Mouse (Mus musculus) liver, postnatal 0 days (tissue): ENCODE measurements around the gene Exoc2.

Source experiments
- CTCF ChIP-seq: sonication (generic); IDR thresholded peaks from 2 replicates; pipeline ENCODE4 v1.5.1; 2016; ENCODE audit warnings: antibody characterized with exemption, low read depth
- EP300 ChIP-seq: IDR thresholded peaks from 2 replicates; pipeline ENCODE4 v1.6.1; 2016; ENCODE audit warnings: antibody characterized with exemption, low read depth, mild to moderate bottlenecking

- TF ChIP-seq CTCF (no peak), EP300 (no peak)
Measured at GRCm38 (mm10) chr13:30931613-30932012, 42.3 kb downstream of the Exoc2 start.
